Mouse (Mus musculus) hindlimb bud, embryonic 11.5 days (tissue): ENCODE results near the gene Cyfip2.
A peak's percentile ranks its signal among the peaks of the same experiment; 100 is the strongest.

Experiments used
- DNase-seq: peaks from one replicate; pipeline ENCODE4 v3.0.0-alpha.2; 2012; ENCODE audit warnings: low read depth, low spot score; ENCODE audit errors: extremely low spot score

Cyfip2 gene

DNA sequence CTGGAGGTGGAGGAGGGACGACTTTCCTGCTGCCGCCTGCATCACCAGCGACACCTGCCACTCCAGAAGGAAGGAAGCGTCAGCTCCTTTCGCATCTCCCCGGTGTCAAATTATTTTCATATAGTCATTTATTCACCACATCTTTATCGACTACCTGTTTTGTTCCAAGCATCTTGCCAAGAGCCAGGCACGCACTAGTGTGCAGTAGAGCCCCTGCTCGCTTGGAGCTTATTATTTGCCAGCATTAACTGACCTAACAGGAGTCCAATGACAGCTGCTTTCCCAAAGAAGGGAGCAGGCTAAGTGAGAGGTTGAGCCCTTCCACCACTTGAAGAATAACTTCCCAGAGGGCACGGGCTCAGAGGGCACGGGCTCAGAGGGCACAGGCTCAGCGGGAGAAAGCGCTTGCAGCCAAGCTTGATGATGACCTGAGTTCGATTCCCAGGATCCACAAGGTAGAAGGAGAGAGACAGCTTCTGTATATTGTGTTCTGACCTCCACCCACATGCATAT is at the start of gene Cyfip2:
Cyfip2 (minus strand) TSS at position 337 of the 513 bp plus-strand sequence.
- no peak for DNase-seq

- DNase-seq: peak; percentile 31
Observed at GRCm38 (mm10) chr11:46360991-46361665, 48.5 kb upstream of the Cyfip2 start.

- no peak for DNase-seq
Observed at GRCm38 (mm10) chr11:46358369-46358768, 45.7 kb upstream of the Cyfip2 start.

- peak; percentile 53 for DNase-seq
Observed at GRCm38 (mm10) chr11:46349681-46350410, 37.2 kb upstream of the Cyfip2 start.

DNA sequence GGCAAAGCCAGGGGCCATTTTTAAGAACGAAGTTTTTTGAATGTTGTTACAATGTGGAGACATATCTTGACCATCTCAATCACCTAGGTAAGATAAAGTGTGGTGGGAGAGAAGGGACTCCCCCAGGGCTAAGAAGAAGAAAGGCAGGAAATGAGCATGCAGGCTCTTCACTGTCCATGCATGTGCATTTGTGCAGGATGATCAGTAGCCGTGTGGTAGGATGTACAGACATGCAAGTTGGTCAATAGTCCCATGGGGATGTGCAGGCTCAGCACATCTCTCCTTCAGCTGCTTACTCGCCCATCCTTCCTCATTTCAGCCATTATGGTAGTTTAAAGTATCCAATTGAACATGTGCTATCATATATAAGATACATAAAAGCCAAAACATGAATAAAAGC is 35.8 kb upstream of the Cyfip2 start:
- no peak for DNase-seq

- DNase-seq: no peak
Observed at GRCm38 (mm10) chr11:46347756-46348155, 35.1 kb upstream of the Cyfip2 start.

DNA sequence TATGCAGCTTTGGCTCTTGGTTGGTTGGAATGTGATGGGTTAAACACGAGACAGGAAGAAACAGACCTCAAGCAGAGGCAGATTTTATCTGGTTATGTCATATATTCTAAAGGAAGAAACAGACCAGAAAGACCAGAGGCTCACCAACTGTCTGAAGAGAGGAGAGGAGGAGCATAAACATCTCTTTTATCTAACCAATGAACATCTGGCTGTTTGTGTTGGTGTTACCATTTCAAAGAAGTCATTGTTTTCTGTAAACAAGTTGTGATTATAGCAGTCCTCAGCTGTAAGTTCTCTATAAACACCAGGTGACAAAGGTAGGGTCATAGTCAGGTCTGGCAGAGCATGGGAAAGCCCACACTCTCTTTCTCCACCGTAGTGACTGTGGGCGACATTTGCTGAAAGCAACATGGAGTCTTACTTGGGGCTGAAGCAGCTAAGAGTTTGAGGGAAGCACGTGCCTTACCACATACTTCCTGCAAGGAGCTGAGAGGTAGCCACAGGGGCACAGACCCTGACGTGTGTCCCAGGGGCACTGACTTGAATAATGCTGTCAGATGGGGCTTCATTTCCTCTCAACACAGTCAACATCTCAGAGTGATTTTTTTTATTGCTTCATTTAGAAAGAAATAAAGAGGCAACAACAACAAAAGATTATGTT is 31.4 kb upstream of the Cyfip2 start:
- DNase-seq: no peak

DNA sequence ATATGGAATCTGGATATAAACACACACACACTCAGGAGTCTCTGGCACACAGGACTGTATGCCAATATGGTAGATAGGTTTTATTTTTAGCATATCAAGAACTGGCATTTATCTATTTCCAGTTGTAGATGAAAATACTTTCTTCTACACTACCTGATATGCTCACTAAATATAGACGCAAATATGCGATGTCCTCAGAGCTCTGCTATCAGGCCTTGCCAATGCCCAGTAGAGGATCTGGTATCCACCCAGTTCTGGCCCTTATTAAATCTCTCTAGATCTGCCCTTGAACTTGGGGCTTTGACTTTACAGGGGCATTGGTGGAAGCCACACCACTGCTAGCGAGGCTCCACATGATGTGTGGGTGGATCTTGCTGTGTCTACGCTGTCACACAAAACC is 29.3 kb upstream of the Cyfip2 start:
- DNase-seq: no peak

GRCm38 (mm10) chr11:46336020-46336419 is 23.4 kb upstream of the Cyfip2 start:
- no peak for DNase-seq

- no peak for DNase-seq
Observed at GRCm38 (mm10) chr11:46332217-46332616, 19.6 kb upstream of the Cyfip2 start.

GRCm38 (mm10) chr11:46326271-46327015 is 13.8 kb upstream of the Cyfip2 start:
- DNase-seq: no peak

GRCm38 (mm10) chr11:46321559-46321958 is 8.9 kb upstream of the Cyfip2 start:
- no peak for DNase-seq

GRCm38 (mm10) chr11:46314534-46314933 is 1.9 kb upstream of the Cyfip2 start:
- no peak for DNase-seq

- DNase-seq: no peak
Observed at GRCm38 (mm10) chr11:46313851-46314250, 1.2 kb upstream of the Cyfip2 start.

GRCm38 (mm10) chr11:46311703-46312522 is 746 bp downstream of the Cyfip2 start:
- no peak for DNase-seq

GRCm38 (mm10) chr11:46311181-46311702 is 1.4 kb downstream of the Cyfip2 start:
- DNase-seq: no peak

DNA sequence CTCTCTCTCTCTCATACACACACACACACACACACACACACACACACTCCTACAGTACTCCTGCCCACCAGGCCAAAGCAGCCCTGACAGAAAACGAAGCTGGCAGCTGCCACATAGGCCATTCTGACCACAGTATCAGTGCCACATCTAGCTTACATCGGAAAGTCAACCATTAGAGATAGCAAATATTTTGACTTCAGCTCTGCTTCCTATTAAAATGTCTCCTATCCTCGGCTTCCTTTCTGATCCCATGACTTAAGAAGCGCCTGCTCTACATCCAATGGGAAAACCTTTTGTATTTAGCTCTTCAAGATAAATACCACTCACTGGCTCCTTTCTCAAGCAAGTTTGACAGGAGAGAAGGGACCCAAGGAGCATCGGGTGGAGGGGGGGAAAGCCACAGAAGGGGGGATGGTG is 2.0 kb downstream of the Cyfip2 start:
- DNase-seq: no peak

- DNase-seq: no peak
Observed at GRCm38 (mm10) chr11:46309808-46310555, 2.7 kb downstream of the Cyfip2 start.

- no peak for DNase-seq
Observed at GRCm38 (mm10) chr11:46309111-46309741, 3.4 kb downstream of the Cyfip2 start.
